Mouse (Mus musculus): ENCODE measurements around the gene Plpp7. TPM values are rescaled to one million over a fixed set of nuclear protein-coding genes. Genes with fewer than 3 reads are reported as not detected.

Gene Plpp7
- polyA plus RNA-seq, 1 experiment from 2014 or later = 11.7 TPM

DNA sequence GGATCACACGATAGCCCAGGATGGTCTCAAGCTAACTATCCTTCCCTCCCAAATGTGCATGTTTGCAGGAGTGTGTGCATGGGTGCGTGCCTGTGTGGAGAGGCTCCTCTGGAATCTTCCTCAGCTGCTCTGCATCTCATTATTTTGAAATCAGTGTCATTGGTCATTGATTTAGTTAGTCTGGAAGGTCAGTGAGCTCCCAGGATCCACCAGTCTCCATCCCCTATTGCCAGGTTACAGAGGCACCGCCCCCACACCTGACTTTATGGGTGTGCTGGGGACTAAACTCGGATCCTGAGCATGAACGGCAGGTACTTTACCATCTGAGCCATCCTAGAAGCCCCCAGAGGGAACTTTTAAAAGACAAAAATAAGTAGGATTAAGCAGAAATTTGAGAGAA is 7.6 kb downstream of the Plpp7 start:
- H3K4me3 ChIP-seq (ENCODE audit: low read depth, low read length) = no peak overlapping the region
- ATAC-seq (ENCODE audit: low read depth) = no peak
- whole genome bisulfite sequencing = 50% methylated on average over 5 of the region's 5 CpGs
- no peaks in the 10 kb centered on the region for H3K36me3 ChIP-seq (ENCODE audit: control insufficient read depth, insufficient read depth, low read length)
- H3K27me3 ChIP-seq (replicated peaks; ENCODE audit: control insufficient read depth, insufficient read depth, low read length) = no peaks in the 10 kb centered on the region
- no peaks in the 10 kb centered on the region for H3K4me1 ChIP-seq (ENCODE audit: control insufficient read depth, insufficient read depth, low read length)
- H3K4me2 ChIP-seq (ENCODE audit: low read depth, low read length) = no peak overlapping the region
- H3K9ac ChIP-seq (ENCODE audit: low read depth, low read length) = no peak overlapping the region
- no peak overlapping the region for H3K27ac ChIP-seq (replicated peaks; ENCODE audit: low read depth, low read length)
- H3K9me3 ChIP-seq (ENCODE audit: control insufficient read depth, low read length) = no peaks in the 10 kb centered on the region
- DNase-seq (ENCODE audit: low spot score) = no peak

DNA sequence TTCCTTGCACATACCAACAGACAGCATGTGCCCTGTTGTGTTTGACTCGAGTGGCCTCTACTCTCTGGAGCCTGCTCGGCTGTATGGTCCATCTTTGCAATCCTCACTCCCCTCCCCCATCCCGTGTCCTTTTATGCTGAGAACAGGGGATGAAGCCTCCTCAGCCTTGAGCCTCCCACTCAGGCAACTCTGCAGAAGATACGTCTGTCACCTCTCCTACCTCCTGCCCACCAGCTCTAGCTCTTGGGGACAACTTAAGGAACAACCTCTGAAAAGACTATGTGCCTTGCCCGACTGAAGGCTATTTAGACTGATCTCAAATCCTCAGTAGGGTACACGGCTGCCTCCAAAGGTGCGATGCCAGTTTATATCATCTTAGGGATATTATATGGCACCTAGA is 8.2 kb downstream of the Plpp7 start:
- 67% methylated on average over 7 of the region's 7 CpGs for WGBS
- no peak overlapping the region for H3K27ac ChIP-seq (replicated peaks; ENCODE audit: low read depth, low read length)

DNA sequence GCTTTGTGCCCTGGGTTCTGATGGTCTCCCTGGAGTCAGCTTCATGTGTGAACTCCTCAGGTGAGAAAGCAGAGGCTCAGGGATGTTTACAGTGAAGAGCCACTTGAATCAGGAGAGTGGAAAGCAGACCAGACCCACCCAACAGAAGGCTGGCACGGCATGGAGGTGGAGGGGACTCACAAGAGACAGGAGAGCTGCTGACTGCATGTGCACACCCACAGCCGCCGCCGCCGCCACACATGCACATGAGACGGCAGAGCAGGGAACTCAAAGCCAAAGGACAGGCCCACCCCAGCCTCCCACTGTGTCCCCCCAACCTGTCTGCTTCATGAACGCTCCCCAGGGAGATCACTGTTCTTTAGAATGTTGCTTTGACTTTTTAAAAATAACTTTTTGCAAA is 8.8 kb downstream of the Plpp7 start:
- 69% methylated on average over 7 of the region's 7 CpGs for WGBS
- ATAC-seq (ENCODE audit: low read depth) = no peak
- Histone ChIP-seq H3K4me1 (ENCODE audit: control insufficient read depth, insufficient read depth, low read length) (no peaks in the 10 kb centered on the region), H3K9ac (ENCODE audit: low read depth, low read length) (no peak overlapping the region), H3K4me2 (ENCODE audit: low read depth, low read length) (no peak overlapping the region), H3K9me3 (ENCODE audit: control insufficient read depth, low read length) (no peaks in the 10 kb centered on the region), H3K4me3 (ENCODE audit: low read depth, low read length) (no peak overlapping the region), H3K27me3 (replicated peaks; ENCODE audit: control insufficient read depth, insufficient read depth, low read length) (no peaks in the 10 kb centered on the region), H3K36me3 (ENCODE audit: control insufficient read depth, insufficient read depth, low read length) (no peaks in the 10 kb centered on the region), H3K27ac (replicated peaks; ENCODE audit: low read depth, low read length) (no peak overlapping the region)
- no peak for DNase-seq (ENCODE audit: low spot score)

More for the DNA sequence above, 8.2 kb downstream of the Plpp7 start:
- H3K9ac ChIP-seq (ENCODE audit: low read depth, low read length) = no peak overlapping the region
- no peak overlapping the region for H3K4me2 ChIP-seq (ENCODE audit: low read depth, low read length)
- H3K4me3 ChIP-seq (ENCODE audit: low read depth, low read length) = no peak overlapping the region
- H3K4me1 ChIP-seq (ENCODE audit: control insufficient read depth, insufficient read depth, low read length) = no peaks in the 10 kb centered on the region
- no peaks in the 10 kb centered on the region for H3K36me3 ChIP-seq (ENCODE audit: control insufficient read depth, insufficient read depth, low read length)
- no peak for ATAC-seq (ENCODE audit: low read depth)
- H3K9me3 ChIP-seq (ENCODE audit: control insufficient read depth, low read length) = no peaks in the 10 kb centered on the region
- no peak for DNase-seq (ENCODE audit: low spot score)
- no peaks in the 10 kb centered on the region for H3K27me3 ChIP-seq (replicated peaks; ENCODE audit: control insufficient read depth, insufficient read depth, low read length)

DNA sequence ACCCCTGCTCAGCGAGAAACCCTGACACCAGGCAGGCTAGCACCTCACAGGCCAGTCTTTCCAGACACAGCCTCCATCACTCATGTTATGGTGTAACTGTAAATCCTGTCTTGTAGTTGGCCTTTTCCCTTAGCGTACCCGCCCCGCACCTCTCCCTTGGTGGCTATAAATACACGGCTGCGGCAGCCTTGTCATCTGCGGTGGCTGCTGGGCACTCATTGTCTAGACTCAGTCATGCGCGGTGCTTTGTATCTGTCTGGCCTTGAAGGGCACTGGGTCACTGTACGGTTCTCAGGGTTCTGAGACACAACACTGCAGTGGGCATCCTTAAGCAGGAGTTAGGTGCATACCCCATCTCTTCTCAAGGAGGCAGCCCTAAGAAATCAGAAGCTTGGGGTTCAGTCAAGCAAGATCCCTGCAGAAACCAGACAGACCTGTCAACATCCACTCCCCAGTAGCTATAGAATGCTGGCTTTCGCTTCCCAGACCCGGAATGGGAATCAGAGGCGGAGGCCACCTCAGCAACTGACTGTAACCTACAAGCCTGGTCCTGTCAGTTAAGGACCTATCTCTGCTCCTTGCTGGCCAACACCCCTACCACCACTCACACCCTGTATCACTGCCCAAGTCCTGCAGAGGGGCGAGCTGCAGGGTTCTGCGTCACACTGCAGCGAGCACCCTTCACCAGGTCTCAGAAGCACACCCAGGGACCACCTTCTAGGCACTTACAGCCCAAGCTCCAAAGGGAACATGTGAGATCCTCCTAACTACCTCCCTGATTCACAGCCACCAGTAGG is 10.0 kb downstream of the Plpp7 start:
- H3K27me3 ChIP-seq (replicated peaks; ENCODE audit: control insufficient read depth, insufficient read depth, low read length) = no peaks in the 10 kb centered on the region
- H3K9ac ChIP-seq (ENCODE audit: low read depth, low read length) = no peak overlapping the region
- H3K27ac ChIP-seq (replicated peaks; ENCODE audit: low read depth, low read length) = no peak overlapping the region
- no peaks in the 10 kb centered on the region for H3K36me3 ChIP-seq (ENCODE audit: control insufficient read depth, insufficient read depth, low read length)
- no peaks in the 10 kb centered on the region for H3K4me1 ChIP-seq (ENCODE audit: control insufficient read depth, insufficient read depth, low read length)
- DNase-seq (ENCODE audit: low spot score) = no peak
- ATAC-seq (ENCODE audit: low read depth) = no peak
- no peak overlapping the region for H3K4me3 ChIP-seq (ENCODE audit: low read depth, low read length)
- H3K9me3 ChIP-seq (ENCODE audit: control insufficient read depth, low read length) = no peaks in the 10 kb centered on the region
- 75% methylated on average over 16 of the region's 16 CpGs for WGBS
- H3K4me2 ChIP-seq (ENCODE audit: low read depth, low read length) = no peak overlapping the region

DNA sequence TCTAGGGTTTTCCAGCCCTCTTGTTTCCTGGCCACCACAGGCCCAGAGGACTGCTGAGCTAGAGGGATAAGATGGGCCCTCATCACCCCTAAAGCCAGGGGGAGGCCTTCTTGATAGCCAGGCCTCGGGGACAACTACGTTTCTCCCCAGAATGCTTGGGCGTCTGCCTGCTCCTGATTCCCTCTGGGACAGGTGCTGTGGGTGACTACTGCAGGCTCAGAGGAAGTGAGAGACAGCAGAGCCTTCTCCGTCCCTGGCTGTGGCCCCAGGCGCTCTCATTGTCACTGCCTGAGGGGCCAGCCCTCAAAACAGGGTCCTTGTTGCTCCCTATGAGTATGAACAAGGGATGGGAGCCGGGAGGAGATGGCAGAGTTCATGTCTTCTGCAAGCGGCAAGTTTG is 10.6 kb downstream of the Plpp7 start:
- Histone ChIP-seq H3K9ac (ENCODE audit: low read depth, low read length) (no peak overlapping the region), H3K4me2 (ENCODE audit: low read depth, low read length) (no peak overlapping the region), H3K27me3 (replicated peaks; ENCODE audit: control insufficient read depth, insufficient read depth, low read length) (no peaks in the 10 kb centered on the region), H3K4me1 (ENCODE audit: control insufficient read depth, insufficient read depth, low read length) (no peaks in the 10 kb centered on the region), H3K36me3 (ENCODE audit: control insufficient read depth, insufficient read depth, low read length) (no peaks in the 10 kb centered on the region), H3K4me3 (ENCODE audit: low read depth, low read length) (no peak overlapping the region), H3K27ac (replicated peaks; ENCODE audit: low read depth, low read length) (no peak overlapping the region), H3K9me3 (ENCODE audit: control insufficient read depth, low read length) (no peaks in the 10 kb centered on the region)
- no peak for DNase-seq (ENCODE audit: low spot score)
- WGBS = 74% methylated on average over 6 of the region's 7 CpGs
- no peak for ATAC-seq (ENCODE audit: low read depth)

DNA sequence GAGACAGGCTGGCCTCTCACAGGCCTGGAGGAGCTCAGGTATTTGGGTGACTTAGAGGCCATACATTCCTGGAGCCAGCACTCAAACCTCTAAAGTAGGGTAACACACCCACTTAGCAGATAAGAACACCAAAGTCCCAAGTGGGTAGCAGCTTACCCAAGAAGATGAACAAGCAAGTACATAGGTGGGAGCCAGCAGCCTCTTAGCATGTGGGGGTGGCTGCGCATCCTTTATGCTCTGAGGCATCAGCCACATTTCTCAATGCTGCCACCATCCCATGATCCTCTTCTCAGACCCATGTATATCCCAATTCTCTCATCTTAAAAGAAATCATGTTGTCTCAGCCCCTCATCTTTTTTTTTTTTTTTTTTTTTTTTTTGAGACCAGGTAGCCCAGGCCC is 15.9 kb downstream of the Plpp7 start:
- no peak overlapping the region for H3K4me2 ChIP-seq (ENCODE audit: low read depth, low read length)
- H3K4me1 ChIP-seq (ENCODE audit: control insufficient read depth, insufficient read depth, low read length) = no peaks in the 10 kb centered on the region
- H3K36me3 ChIP-seq (ENCODE audit: control insufficient read depth, insufficient read depth, low read length) = no peaks in the 10 kb centered on the region
- H3K9me3 ChIP-seq (ENCODE audit: control insufficient read depth, low read length) = no peaks in the 10 kb centered on the region
- no peaks in the 10 kb centered on the region for H3K27me3 ChIP-seq (replicated peaks; ENCODE audit: control insufficient read depth, insufficient read depth, low read length)
- no peak overlapping the region for H3K9ac ChIP-seq (ENCODE audit: low read depth, low read length)
- no peak for DNase-seq (ENCODE audit: low spot score)
- ATAC-seq (ENCODE audit: low read depth) = no peak
- WGBS = 91% methylated on average over 1 of the region's 1 CpGs
- H3K4me3 ChIP-seq (ENCODE audit: low read depth, low read length) = no peak overlapping the region
- H3K27ac ChIP-seq (replicated peaks; ENCODE audit: low read depth, low read length) = no peak overlapping the region

DNA sequence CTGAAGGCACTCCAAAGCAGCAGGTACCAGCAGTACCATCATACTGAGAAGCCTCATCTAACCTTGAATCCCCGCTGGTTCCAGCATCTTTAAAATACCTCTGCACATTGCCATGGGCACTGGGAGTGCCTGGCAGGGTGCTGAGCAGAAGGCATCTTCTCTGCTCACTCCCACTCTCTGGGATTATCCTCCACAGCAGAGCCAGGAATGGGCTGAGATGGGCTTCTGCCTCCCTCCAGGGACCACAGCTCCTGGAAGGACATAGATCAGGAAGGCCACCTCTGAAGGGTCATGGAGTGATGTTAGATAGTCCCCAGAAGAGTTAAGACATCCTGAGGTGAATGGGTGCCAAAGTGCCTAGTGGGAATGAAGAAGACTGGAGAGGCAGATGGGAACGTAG is 17.2 kb downstream of the Plpp7 start:
- no peak overlapping the region for H3K9ac ChIP-seq (ENCODE audit: low read depth, low read length)
- ATAC-seq (ENCODE audit: low read depth) (no peak), DNase-seq (ENCODE audit: low spot score) (no peak)
- no peak overlapping the region for H3K27ac ChIP-seq (replicated peaks; ENCODE audit: low read depth, low read length)
- no peaks in the 10 kb centered on the region for H3K27me3 ChIP-seq (replicated peaks; ENCODE audit: control insufficient read depth, insufficient read depth, low read length)
- WGBS = 82% methylated on average over 2 of the region's 2 CpGs
- no peaks in the 10 kb centered on the region for H3K36me3 ChIP-seq (ENCODE audit: control insufficient read depth, insufficient read depth, low read length)
- no peak overlapping the region for H3K4me3 ChIP-seq (ENCODE audit: low read depth, low read length)
- H3K4me2 ChIP-seq (ENCODE audit: low read depth, low read length) = no peak overlapping the region
- no peaks in the 10 kb centered on the region for H3K4me1 ChIP-seq (ENCODE audit: control insufficient read depth, insufficient read depth, low read length)
- no peaks in the 10 kb centered on the region for H3K9me3 ChIP-seq (ENCODE audit: control insufficient read depth, low read length)

DNA sequence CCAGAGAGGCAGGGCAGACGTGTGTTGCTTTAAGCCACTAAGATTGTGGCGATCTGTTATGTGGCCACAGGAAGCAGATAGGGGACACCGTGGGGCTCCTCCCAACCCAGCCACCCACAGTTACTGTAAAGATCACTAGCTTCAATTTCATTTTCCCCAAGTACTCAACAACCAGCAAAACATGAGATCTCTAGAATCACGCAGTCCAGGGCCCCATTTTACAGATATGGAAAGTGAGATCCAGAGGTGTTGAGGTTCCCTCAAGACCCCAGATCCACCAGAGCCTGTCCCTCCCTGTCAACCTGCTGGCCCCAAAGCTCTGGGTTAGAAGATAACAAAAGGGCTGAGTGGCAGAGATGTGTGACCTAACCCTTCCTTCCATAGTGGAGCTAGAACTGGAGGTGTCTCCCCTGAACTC is 20.5 kb downstream of the Plpp7 start:
- 88% methylated on average over 4 of the region's 4 CpGs for WGBS
- Histone ChIP-seq H3K27ac (replicated peaks; ENCODE audit: low read depth, low read length) (no peak overlapping the region), H3K4me2 (ENCODE audit: low read depth, low read length) (no peak overlapping the region), H3K27me3 (replicated peaks; ENCODE audit: control insufficient read depth, insufficient read depth, low read length) (no peaks in the 10 kb centered on the region), H3K36me3 (ENCODE audit: control insufficient read depth, insufficient read depth, low read length) (no peaks in the 10 kb centered on the region), H3K9me3 (ENCODE audit: control insufficient read depth, low read length) (no peaks in the 10 kb centered on the region), H3K4me3 (ENCODE audit: low read depth, low read length) (no peak overlapping the region), H3K9ac (ENCODE audit: low read depth, low read length) (no peak overlapping the region), H3K4me1 (ENCODE audit: control insufficient read depth, insufficient read depth, low read length) (no peaks in the 10 kb centered on the region)
- DNase-seq (ENCODE audit: low spot score) = no peak
- no peak for ATAC-seq (ENCODE audit: low read depth)

Measured in embryonic facial prominence, embryonic 14.5 days (tissue).